Mouse (Mus musculus): ENCODE measurements around the gene Abcg5.

The Abcg5 gene

DNA sequence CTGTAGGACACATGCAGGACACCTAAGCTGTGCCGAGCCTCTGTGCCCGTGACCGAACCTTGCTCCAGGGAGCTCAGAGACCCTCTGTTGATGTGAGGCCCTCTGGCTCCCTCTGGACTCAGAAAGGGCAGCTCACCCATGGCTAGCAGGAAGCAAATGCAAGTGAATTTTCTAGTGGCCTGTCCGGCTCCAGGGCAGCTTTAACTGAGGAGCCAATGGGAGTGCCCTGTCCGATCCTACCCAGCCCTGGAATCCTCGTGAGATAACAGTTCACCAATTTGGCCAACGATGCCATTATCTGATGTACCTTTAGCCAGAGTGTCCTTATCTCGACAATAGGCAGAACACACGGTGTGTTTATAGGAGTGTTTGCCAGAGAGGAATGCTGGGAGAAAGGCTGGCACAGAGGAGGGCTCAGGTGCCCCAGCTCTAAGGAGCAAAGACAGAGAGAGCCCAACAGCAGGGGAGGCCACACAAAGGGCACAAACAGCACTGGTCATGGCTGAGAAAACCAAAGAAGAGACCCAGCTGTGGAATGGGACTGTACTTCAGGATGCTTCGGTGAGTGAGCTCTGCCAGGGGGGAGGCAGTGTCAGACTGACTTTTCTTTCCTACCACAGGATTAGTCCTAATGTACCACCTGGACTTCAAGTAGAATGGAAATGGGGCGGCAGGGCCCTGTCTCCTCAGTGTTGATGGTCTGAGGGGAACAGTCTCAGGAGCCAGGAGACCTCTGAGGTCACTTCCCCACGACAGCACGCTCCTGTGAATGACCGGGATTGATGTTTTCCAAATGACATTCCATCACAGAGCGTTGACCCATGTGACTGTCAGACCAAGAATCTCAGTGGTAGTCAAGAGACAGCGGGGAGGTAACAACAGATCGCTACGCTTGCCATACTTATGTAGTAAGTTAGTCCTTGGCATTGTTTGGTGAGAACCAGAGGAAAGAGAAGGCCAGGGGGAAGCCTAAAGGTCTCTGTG is at the start of gene Abcg5:
Gene Abcg5 (minus strand): TSS at position 278 of the 984 bp plus-strand sequence.
- no peak for DNase-seq (ENCODE audit: low read depth in 1 of 2, low spot score in 2 of 2)

DNA sequence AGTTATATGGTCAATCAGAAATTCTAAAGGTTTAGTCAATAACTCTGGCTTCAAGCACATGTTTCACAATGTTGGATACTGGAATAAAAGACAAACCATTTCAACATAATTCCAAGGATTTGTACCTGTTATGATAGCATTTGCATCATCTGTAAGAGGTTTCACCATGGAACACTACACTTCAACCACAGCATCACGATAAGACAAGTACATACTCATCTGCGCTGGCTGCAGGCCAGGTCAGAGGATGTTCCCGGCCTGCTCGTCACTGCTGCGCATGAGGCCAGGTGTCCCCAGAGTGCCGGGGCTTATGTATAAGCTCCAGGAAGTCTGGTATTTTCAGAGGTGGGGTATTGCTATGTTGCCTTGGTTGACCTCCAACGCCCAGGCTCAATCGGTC is 49.8 kb upstream of the Abcg5 start:
- no peak for DNase-seq (ENCODE audit: low read depth in 1 of 2, low spot score in 2 of 2)

GRCm38 (mm10) chr17:84731361-84731760 is 48.5 kb upstream of the Abcg5 start:
- no peak for DNase-seq (ENCODE audit: low read depth in 1 of 2, low spot score in 2 of 2)

DNA sequence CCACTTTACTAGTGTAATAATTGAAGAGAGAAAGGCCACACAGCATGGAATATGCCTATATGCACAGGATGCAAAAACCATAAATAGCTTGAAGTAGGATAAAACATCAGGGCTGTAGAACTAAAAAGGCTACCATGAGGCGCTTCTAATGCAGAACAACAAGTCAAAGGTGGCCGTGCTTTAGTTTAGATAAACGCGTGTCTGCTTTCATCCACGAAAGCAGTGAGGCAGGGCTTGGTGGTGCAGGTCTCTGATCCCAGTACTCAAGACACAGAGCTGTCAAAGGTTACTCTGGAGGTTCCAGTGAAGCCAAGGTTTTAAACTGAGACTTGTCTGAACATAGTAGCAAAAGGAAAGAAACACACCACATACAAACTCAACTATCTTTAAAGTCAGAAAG is 46.3 kb upstream of the Abcg5 start:
- no peak for DNase-seq (ENCODE audit: low read depth in 1 of 2, low spot score in 2 of 2)

- DNase-seq (ENCODE audit: low read depth in 1 of 2, low spot score in 2 of 2) = no peak
These were observed 45.5 kb upstream of the Abcg5 start for GRCm38 (mm10) chr17:84728201-84728911.

GRCm38 (mm10) chr17:84725163-84725562 is 42.4 kb upstream of the Abcg5 start:
- no peak for DNase-seq (ENCODE audit: low read depth in 1 of 2, low spot score in 2 of 2)

GRCm38 (mm10) chr17:84724028-84724427 is 41.2 kb upstream of the Abcg5 start:
- no peak for DNase-seq (ENCODE audit: low read depth in 1 of 2, low spot score in 2 of 2)

DNA sequence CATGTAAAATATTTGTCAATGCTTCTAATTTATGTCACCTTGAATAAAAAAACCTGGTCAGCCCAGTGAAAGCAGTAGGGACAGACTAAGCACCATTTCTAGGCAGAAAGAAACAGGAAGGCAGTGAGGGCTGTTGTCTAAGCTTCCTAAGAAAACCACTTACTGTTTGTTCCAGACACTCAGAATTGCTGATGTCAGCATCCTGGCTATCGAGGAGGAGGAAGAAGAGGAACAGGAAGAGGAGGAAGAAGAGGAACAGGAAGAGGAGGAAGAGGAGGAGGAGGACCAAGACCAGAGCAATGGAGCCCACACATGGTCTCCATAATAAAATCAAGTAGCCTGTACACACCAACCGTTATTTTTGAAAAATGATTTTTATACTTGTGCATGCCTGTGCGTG is 36.3 kb upstream of the Abcg5 start:
- no peak for DNase-seq (ENCODE audit: low read depth in 1 of 2, low spot score in 2 of 2)

- no peak for DNase-seq (ENCODE audit: low read depth in 1 of 2, low spot score in 2 of 2)
These were observed 34.6 kb upstream of the Abcg5 start for GRCm38 (mm10) chr17:84717416-84717815.

- DNase-seq (ENCODE audit: low read depth in 1 of 2, low spot score in 2 of 2) = no peak
These were observed 33.6 kb upstream of the Abcg5 start for GRCm38 (mm10) chr17:84716252-84716872.

DNA sequence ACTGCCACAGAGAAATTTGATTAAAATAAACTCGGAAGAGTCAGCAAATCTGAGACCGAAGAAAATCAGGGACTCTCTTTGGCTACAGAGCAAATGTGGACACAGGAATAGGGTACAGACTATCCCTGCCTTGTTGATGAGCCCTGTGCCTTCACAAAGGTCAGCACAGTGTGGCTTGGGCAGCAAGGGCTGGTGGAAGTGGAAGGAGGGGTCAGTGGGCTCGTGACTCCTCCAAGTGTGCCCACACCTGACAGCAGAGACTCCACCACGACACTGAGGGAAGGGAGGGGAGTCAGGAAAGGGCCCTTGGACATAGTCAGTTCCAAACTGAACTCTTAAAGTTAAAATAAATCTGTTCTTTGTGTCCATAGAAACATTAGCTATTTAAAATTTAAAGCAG is 32.1 kb upstream of the Abcg5 start:
- DNase-seq (ENCODE audit: low read depth in 1 of 2, low spot score in 2 of 2) = no peak

DNA sequence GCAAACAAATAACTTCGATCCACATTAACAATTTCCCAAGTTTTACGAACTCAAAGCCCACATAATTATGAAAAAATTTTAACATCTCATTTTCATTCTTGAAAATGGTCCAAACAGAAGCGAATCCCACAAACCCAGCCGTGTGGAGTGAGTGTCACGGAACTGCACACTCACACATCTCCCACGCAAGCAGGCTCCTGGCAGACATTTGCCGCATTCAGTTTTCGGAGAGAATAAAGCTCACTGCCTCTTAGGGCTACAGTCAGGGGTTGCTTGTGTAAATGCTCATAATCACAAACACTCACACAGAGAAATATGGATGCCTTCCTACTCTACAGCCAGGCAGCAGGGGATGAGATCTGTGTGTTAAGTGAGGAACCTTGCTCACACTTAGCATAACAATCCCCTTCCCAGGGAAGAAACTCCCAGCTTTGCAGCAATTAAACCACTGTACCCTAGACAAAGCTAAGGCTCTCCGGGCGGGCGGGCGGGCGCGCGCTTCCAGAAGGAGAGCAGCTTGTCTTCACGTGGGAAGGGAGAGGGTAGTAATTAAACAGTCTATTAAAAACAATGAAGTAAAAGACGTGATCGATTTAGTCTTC is 30.9 kb upstream of the Abcg5 start:
- no peak for DNase-seq (ENCODE audit: low read depth in 1 of 2, low spot score in 2 of 2)

DNA sequence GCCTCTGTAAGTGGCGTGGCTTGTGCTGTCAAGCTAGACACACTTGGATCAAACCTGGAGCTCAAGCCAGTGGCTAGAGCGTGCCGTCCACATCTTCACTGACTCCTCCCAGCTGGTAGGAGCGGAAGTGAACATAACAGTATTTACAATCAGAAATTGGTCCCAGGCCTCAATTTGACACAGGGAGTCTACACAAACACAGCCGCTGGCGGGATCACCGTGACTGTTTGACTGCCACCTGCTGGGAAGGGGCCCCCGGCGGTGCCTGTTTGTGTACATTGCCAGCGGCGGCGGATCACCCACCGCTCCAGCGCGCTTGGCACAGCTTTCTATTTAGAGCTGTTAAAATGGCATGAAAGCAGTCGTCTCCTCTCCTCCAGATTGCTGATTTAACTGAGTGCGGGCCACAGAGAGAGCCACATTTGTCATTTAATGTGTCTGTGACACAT is 26.6 kb upstream of the Abcg5 start:
- no peak for DNase-seq (ENCODE audit: low read depth in 1 of 2, low spot score in 2 of 2)

DNA sequence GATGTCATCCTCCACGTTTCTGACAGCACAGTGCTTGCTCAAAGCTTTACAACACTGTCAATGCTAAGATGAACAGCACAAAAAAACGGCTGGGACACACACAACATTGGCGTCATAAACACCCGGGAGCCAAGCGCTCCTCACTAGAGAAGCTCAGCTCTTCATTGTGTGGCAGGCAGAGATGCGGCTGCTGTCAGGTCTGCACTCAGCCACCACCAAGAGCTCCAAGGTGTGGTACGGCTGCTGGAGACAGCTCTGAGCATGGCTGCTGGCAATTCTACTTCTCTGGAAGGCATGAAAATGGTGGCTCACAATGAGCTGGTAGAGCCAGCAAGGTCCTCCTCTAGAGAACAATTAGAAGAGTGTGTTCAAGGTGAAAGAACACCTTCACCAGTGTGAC is 26.0 kb upstream of the Abcg5 start:
- no peak for DNase-seq (ENCODE audit: low read depth in 1 of 2, low spot score in 2 of 2)

DNA sequence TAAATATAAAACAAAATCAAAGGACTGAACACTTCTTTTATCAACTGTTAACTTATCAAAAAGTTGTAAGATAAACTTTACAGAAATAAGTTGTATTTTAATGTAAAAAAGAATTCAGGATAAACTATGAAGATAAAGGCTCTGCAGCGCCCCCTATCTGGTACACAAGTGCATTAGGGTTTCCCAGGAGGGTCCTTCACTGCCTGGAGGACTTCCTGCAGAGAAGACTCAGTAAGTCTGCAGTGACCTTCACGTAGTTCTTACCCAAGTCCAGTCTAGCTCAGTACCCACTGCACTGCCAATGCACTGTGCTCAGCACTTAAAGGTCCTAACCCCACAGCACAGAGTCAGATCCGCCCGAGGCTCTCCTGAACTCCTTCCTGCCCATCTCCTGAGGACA is 24.6 kb upstream of the Abcg5 start:
- no peak for DNase-seq (ENCODE audit: low read depth in 1 of 2, low spot score in 2 of 2)

GRCm38 (mm10) chr17:84698727-84699126 is 15.9 kb upstream of the Abcg5 start:
- DNase-seq (ENCODE audit: low read depth in 1 of 2, low spot score in 2 of 2) = no peak

- DNase-seq (ENCODE audit: low read depth in 1 of 2, low spot score in 2 of 2) = no peak
These were observed 13.7 kb upstream of the Abcg5 start for GRCm38 (mm10) chr17:84696537-84696936.

GRCm38 (mm10) chr17:84693741-84694140 is 10.9 kb upstream of the Abcg5 start:
- no peak for DNase-seq (ENCODE audit: low read depth in 1 of 2, low spot score in 2 of 2)

DNA sequence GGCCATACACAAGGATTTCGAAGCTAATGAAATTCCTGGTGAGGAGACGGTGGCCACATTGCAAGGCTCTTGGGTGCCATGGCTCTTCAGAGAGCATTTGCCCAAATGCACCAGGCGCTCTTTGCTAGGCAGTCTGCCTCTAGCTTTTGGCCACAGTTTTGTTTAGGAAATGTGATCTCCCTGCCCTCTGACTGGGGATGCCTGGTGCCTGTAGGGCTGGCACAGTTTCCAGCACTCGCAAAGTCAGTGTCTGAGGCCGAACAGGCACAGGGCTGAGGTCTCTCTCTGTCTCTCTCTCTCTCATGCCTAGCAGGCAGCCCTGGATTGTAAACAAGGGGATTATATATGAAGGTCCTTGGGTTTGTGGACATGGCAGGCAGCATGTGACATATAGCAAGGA is 7.3 kb upstream of the Abcg5 start:
- no peak for DNase-seq (ENCODE audit: low read depth in 1 of 2, low spot score in 2 of 2)

GRCm38 (mm10) chr17:84689316-84689715 is 6.5 kb upstream of the Abcg5 start:
- no peak for DNase-seq (ENCODE audit: low read depth in 1 of 2, low spot score in 2 of 2)

DNA sequence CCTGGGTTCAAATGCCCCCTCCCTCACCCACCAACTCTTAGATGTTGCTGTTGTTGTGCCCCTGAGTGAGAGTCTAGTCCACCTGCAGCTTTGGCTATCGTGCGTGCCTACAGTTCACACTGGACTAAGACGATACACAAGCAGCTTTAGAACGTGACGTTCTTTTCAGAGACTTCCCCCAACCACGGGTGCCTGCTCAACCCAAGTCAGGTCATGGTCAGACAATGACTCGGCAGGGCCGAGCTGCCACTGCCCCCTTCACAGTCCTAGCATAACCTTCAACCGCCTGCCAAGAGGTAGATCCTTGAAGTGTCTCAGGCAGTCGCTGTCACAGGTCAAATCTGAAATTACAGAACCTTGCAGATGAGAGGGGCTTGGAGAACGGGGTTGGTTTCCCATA is 6.0 kb upstream of the Abcg5 start:
- DNase-seq (ENCODE audit: low read depth in 1 of 2, low spot score in 2 of 2) = no peak

All from monocyte, adult 2 months (primary cell).